Mouse (Mus musculus) natural killer cell, adult 2 months (primary cell): Measurements from ENCODE around the gene Ptx3.
"Not testable (repeated sequence)": the region's sequence is repeated elsewhere in the genome, so short reads cannot be mapped to it uniquely, and the experiment has no call there.

Source experiments
- DNase-seq, 2 experiments: peaks; one replicate each; pipeline ENCODE4 v3.0.0; 2022; ENCODE audit warnings: low spot score in 2 of 2

The Ptx3 gene

DNA sequence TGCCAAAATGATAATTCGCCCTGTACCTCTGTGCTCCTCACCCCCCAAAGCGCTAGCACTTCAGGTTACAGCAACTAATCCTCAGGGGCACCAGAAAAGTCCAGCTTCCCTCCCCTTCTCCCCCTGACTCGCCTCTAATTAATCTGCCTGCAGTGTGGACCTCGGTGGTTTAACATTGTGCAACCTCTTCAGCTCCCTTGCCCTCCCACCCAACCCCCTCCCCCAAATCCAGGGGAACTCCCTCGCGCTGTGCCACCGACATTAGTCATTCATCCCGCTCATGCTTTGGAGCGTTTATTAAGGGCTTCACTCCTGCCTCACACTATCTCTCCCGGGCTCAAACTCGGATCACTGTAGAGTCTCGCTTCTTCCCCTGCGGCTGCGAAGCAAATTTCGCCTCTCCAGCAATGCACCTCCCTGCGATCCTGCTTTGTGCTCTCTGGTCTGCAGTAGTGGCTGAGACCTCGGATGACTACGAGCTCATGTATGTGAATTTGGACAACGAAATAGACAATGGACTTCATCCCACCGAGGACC lies at the start of gene Ptx3:
Ptx3 (plus strand) TSS at position 256 of the 537 bp plus-strand sequence.
- no peak for DNase-seq

DNA sequence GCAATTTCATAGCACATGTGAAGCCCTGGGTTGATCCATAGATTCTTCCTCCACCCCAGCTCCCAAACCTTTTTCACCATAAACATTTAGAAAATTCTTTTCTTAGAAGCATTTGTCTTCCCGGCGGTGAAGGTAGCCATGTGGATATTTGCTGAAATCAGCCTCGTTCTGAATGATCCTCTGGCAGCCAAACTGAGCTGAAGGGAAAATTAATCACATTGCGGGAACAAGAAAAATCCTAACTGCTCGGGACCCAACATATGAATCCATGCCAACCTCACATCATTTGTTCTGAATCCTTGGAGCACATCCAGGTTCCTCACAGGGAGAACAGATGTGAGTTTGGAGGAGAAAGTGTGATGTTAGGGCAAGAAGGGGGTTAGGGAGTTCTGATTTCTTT lies 46.8 kb upstream of the Ptx3 start:
- no peak for DNase-seq

DNA sequence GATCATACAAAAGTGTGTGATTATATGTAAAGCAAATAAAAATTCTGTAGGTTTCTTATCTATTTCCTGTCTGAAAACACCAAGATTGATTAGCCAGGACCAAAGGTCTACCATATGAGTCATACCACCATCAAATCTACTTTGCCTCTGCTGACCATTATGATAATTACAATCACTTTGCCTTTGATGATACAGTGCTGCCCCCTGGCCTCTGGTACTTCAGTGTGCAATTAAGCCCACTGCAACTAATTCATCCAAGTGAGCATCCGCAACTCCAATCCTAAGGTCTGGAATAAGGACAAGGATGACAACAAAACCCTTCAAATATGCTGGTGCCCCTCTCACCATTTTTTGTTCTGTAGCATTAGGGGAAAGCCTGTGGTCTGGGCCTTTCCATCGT lies 40.1 kb upstream of the Ptx3 start:
- DNase-seq, result no peak

DNA sequence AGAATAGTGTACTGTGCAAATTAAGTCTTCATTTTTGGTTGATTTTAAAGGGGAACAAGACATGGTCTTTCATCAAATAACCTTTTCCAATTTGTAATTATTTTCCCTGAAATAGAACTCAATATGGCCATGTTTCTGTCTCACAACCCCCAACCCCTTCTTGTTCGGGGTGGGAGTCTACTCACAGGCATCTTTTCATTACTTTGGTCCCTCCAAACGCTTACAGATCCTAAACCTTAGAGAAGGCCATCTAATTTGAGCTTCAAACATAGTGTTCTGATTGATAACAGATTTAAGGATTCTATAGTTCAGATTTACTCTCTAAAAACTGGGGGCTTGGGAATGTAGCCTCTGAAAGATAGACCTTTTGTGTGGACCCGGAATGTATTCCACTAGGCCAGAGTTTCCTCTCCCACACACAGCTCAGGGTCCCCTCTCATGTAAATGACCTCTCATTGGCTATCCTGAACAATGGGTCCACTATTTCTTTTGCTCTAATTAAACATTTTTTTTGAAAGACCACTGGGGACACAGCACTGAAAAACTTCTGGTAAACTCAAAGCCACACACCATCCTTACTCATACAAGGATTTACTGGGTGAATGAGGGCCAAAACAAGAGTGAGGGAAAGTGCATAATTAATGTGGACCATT lies 25.7 kb upstream of the Ptx3 start:
- no peak for DNase-seq

DNA sequence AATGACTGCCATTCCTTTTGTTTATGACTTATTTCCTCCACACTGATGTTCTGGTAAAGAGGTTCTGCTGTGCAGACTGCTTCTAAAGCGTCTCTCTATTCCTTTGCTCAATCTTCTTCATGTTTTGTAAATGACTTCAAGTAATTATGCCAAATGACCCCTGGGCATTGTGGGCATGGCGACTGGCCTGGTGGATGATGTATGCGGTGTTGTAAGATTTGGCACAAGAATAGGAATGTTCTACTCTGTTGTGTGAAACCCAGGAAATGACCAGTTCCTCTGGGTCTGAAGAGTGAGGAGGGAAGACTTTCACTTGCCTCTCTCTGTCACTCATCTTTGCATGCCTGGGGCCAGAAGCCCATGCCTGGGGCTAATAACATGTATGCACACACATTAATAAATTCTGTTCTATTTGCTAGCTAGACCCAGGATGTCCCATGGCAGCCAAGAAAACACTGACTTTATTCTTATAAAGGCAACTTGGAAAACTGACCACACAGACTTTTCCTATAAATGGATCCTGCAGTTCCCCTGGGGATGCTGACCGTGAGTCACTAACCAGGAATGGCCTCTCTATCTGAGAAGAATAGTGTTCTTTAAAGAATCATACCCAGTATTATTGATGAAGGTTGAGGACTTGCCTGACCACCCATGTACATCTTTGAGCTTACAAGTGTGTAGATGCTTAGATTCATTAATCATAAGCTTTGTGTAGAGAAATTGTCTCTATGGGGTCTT lies 10.7 kb upstream of the Ptx3 start:
- DNase-seq, result no peak

DNA sequence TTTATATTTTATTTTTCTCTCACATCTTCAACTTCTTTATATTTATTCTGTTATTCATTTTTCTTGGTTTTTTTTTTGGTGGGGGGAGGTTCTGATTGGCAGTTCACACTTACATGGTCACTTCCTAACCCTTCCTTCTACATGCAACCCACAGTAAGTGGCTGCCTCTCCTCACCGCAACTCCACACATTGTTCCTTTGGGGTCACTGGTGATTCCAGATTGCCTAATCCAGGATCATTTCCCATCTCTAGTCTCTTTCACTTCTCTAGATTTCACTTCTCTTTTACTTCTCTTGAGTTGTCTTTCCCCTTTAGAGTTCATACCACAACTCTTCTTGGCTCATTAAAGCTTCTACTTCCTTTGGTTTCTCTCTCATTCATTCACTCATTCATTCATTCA lies 6.2 kb upstream of the Ptx3 start:
- no peak for DNase-seq

DNA sequence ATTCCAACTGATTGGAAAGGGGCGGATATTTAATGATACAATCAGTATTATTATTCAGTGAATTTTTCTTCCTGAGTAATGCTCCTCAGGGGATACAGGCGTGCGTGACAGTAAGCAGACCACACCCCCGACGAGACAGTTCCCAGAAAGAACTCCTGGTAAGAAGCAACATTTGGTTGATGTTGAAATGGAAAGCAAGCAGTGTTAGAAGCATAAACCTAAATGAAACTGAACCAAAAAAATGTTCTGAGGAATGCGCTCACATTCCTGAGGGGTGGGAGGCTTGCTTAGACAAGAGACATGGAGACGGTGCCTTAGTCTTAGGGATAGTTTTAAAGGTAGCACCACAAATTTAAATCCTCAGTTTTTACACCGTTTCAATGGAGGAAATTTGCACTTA lies 4.0 kb upstream of the Ptx3 start:
- no peak for DNase-seq

DNA sequence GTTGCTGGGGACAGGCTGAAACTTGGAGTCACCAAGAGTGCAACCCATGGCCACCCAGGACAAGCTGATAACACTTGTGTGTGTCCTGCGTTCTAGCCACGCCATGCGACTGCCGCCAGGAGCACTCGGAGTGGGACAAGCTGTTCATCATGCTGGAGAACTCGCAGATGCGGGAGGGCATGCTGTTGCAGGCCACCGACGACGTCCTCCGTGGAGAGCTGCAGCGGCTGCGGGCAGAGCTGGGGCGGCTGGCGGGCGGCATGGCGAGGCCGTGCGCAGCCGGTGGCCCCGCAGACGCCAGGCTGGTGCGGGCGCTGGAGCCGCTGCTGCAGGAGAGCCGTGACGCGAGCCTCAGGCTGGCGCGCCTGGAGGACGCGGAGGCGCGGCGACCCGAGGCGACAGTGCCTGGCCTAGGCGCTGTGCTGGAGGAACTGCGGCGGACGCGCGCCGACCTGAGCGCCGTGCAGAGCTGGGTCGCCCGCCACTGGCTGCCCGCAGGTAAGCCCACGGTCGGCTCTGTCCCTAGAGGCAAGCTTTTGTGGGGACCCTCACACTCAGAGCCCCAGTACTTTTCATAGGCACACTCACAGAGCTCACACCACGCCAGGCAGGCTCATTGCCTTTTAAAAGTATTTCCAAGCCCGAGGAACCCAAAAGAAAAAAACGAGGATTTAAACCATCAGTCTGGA lies 988 bp downstream of the Ptx3 start:
- no peak for DNase-seq

DNA sequence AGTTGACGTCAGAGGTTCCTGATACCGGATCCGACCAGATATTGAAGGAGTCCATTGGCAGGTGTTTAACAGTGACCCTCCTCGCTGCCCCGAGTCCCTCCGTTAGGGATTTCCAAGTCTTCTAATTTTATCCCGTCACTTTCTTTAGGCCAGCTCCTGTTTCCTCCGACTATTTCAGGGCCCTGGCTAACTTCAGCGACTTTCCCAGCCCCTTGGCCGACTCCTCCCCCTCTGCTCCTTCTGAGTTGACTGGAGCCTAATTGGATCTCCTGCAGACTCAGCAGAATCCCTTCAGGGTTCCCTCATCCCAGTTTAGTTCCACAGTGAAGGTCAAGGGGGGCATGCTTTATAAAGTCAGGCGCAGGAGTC lies 1.5 kb downstream of the Ptx3 start:
- DNase-seq, result no peak

DNA sequence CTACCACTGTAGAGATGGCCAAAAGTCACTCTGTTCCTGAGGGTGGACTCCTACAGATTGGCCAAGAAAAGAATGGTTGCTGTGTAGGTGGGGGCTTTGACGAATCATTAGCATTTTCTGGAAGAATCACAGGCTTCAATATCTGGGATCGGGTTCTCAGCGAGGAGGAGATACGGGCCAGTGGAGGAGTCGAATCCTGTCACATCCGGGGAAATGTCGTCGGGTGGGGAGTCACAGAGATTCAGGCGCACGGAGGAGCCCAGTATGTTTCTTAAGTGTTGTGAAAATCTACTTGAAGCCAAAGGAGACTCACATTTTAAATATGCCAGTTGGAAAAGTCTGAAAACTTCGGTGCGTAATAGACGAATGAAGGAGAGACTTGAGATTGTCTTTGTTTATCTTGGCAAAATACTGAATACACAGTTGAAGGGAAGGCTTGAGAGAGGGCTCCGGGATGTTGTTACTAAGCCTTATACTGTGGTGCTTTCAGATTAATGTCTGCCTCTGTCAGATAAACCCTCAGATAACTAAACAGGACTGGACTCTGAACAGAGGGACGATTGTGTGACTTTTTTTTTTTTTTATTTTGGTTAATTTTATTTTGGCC lies 5.3 kb downstream of the Ptx3 start:
- no peak for DNase-seq

DNA sequence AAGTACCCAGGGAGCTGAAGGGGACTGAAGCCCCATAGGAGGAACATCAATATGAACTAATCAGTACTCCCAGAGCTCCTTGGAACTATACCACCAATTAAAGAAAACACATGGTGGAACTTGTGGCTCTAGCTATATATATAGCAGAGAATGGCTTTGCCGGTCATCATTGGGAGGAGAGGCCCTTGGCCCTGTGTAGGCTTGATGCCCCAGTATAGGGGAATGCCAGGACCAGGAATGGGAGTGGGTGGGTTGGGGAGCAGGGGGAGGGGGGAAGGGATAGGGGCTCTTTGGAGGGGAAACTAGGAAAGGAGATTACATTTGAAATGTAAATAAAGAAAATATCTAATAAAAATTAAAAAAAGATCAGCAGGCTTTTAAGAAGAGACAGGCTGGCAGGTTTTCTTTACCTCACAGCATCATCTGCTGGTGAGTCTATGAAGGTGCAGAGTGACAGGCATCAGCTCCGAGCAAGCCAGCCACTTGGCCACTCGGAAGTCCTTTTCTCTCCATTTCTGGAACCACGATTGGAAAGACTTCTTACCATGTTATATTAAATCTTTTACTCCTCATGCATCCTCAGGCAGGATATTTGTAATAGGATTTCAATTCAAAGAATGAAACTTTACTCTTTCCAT lies 16.6 kb downstream of the Ptx3 start:
- not testable (repeated sequence) for DNase-seq

DNA sequence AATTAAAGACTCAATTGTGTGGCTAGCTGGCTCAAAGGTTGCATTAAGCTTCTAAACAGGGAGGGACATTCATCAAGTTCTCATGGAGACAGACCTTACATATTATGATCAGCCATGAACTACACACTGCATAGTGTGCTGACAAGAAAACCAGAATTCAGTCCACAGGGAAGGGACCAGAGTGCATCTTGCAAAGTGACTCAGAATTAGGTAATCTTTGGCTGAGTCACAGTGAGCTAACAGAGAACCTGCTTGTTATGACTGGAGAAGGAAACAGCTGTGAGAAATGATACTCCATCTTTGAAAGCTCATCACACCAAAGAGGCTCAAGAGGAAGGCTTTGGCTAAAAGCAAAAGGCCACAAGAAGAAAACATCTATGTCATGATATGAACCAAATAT lies 20.8 kb downstream of the Ptx3 start:
- no peak for DNase-seq

DNA sequence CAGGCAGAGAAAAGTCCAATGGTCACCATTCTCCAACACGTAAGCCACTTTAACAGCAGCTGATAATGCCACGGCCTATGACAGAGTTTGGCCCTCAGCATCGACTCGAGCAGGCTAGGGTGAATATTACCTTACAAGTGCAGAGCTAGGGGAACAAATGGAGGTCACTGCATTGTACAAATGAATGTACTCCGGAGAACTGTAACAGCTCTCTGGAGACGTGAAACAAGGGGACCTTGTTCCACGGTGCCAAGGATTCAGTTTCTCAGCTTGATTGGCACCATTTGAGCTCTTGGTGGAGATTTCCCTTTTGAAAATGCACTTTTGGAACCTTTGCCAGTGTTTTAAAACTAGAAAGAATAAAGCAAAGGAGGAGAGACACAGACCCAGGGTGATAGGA lies 32.1 kb downstream of the Ptx3 start:
- DNase-seq, result no peak

DNA sequence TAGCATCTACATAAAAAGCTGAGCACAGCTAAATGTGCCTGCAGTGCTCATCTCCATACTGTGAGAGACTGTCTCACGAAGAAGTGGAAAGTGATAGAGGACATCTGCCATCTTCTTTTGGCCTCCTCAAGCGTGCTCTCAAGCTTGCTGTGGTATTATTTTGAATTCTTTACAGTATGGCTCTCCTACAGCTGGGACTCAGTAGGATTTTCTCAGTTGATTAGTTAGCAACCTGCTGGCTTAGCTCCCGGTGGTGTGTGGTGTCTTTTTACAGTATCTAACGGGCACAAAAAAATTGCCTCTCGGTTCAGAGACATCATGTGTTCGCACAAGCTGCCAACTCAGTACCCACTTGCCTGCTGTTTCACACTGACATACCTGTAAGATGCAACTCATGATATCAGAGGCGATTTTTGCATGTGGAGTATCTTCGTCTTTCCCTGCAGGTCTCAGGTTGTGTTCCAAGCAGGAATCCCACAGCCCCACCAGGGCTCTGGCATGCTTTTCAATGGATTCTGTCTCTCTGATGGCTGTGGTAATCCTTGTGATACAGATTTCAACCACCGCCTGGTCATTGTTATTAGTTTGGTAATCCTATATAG lies 34.9 kb downstream of the Ptx3 start:
- DNase-seq, result no peak

DNA sequence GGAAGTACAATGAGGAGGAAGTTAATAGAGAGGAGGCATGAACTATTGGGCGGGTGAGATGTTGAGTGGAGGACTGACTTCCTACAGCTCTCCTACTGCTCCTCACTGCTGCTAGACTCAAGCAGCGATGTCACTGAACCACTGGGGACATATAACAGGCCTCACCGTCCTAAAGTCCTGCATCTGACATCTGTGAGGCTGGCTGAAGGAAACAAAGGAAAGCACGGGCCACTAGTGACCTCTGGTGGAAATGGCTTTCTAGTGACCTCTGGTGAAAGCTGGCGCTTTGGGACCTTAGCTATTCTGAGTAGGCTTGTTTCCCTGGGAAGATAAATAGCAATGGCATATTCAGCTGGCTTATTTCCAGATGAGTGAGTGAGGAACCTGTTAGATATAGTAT lies 42.6 kb downstream of the Ptx3 start:
- DNase-seq, result no peak

DNA sequence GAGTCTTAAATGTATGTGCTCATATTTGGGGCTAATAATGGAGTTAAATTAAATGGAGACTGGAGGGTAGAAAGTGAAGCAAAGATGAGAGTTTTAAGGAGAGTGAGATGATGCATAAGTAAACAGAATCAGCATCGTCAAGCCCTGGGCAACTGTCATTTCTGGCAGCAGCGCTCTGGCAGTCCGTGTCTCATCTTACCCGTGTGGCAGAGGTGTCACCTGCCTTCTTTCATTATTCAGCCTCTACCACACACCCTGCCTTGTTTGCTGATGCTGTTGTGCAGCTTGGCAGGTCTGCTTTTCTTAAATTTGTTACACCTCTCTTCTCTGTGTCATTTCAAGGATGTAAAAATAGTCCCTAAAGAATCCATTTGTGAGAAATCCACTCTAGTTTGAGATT lies 43.6 kb downstream of the Ptx3 start:
- DNase-seq, result no peak
